Mouse (Mus musculus) olfactory bulb, adult 2 months (tissue): ENCODE results near the gene P2ry14.
"Not testable (repeated sequence)": the region's sequence is repeated elsewhere in the genome, so short reads cannot be mapped to it uniquely, and the experiment has no call there.

Experiments
- CTCF ChIP-seq: fragments of 200-500 bp; IDR thresholded peaks from 2 replicates; pipeline ENCODE4 v1.5.1; 2012; ENCODE audit warnings: low read depth, mild to moderate bottlenecking, low read length, moderate library complexity; ENCODE audit not compliant: insufficient read depth
- POLR2A ChIP-seq: fragments of 200-500 bp; IDR thresholded peaks from 2 replicates; pipeline ENCODE4 v1.6.1; 2012; ENCODE audit warnings: mild to moderate bottlenecking, low read depth, low read length, moderate library complexity; ENCODE audit not compliant: insufficient read depth

DNA sequence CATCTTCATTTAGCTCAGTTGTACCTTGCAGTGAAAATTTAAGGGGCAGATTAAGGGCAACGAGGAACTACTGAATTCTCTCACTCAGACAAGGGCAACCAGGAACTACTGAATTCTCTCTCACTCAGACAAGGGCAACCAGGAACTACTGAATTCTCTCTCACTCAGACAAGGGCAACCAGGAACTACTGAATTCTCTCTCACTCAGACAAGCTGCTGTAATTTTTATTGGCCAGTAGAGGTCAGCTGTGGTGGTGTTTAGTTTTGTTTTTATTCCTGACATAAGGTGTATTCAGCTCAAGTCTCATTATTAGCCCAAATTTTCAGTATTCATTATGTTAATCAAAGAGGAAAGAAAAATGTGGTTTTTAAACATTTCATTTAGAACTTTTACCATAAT, 84.3 kb downstream of the P2ry14 start:
- TF ChIP-seq CTCF, POLR2A: not testable (repeated sequence)
